Mouse (Mus musculus) C2C12 (cell line): ENCODE measurements around the gene Il3ra. TPM values are rescaled to one million over a fixed set of nuclear protein-coding genes. Genes with fewer than 3 reads are reported as not detected.

Experiments
- H3K27me3 ChIP-seq: one replicate; pipeline ENCODE4 v1.6.1; 2011; ENCODE audit not compliant: control insufficient read depth, insufficient read depth, insufficient read length
- H3K36me3 ChIP-seq: one replicate; pipeline ENCODE4 v1.6.1; 2011; ENCODE audit not compliant: control insufficient read depth, insufficient read depth
- H3K4me3 ChIP-seq: one replicate; pipeline ENCODE4 v1.5.1; 2011; ENCODE audit warnings: mild to moderate bottlenecking, control low read depth; ENCODE audit not compliant: poor library complexity, insufficient read depth, severe bottlenecking
- H3K79me2 ChIP-seq: one replicate; pipeline ENCODE4 v1.6.1; 2011; ENCODE audit not compliant: control insufficient read depth, insufficient read depth
- H3K79me3 ChIP-seq: one replicate; pipeline ENCODE4 v1.6.1; 2011; ENCODE audit warnings: low read depth, control low read depth
- H3ac ChIP-seq: one replicate; pipeline ENCODE3; 2011; ENCODE audit warnings: low read depth; ENCODE audit not compliant: control insufficient read depth, insufficient read length
- CEBPB ChIP-seq: IDR thresholded peaks from one replicate; pipeline ENCODE4 v1.6.1; 2011; ENCODE audit warnings: low read depth, mild to moderate bottlenecking, control low read depth, moderate library complexity
- CTCF ChIP-seq: IDR thresholded peaks from one replicate; pipeline ENCODE4 v1.5.1; 2011; ENCODE audit not compliant: control insufficient read depth, insufficient read depth, insufficient read length
- FOSL1 ChIP-seq: IDR thresholded peaks from one replicate; pipeline ENCODE4 v1.8.0; 2011; ENCODE audit warnings: mild to moderate bottlenecking, low read length; ENCODE audit not compliant: poor library complexity, insufficient read depth, severe bottlenecking
- MAX ChIP-seq: IDR thresholded peaks from one replicate; pipeline ENCODE4 v1.6.1; 2011; ENCODE audit warnings: mild to moderate bottlenecking, control low read depth
- MYOD1 ChIP-seq: IDR thresholded peaks from one replicate; pipeline ENCODE4 v1.6.1; 2011; ENCODE audit warnings: low read depth; ENCODE audit not compliant: control insufficient read depth, insufficient read length
- MYOG ChIP-seq: IDR thresholded peaks from one replicate; pipeline ENCODE4 v1.6.1; 2011; ENCODE audit not compliant: control insufficient read depth, insufficient read length; ENCODE audit errors: extremely low read depth
- USF1 ChIP-seq: IDR thresholded peaks from one replicate; pipeline ENCODE4 v1.6.1; 2011; ENCODE audit warnings: low read depth, mild to moderate bottlenecking, control low read depth, moderate library complexity
- polyA plus RNA-seq: library from polyadenylated mRNA; unstranded; fragments of >200 nt; fragmentation: generic; extraction: Trizol; gene quantifications from one replicate; pipeline ENCODE4 v1.2.1, GENCODE M21; 2012; ENCODE audit warnings: missing spikeins

Gene Il3ra
- polyA plus RNA-seq, 1 experiment, result 22.8 TPM

GRCm38 (mm10) chr14:14354511-14355359 is 8.7 kb downstream of the Il3ra start:
- Histone ChIP-seq H3K79me2 (no peaks in the 10 kb centered on the region), H3K27me3 (no peaks in the 10 kb centered on the region), H3ac (no peak overlapping the region), H3K4me3 (no peak overlapping the region), H3K79me3 (no peaks in the 10 kb centered on the region), H3K36me3 (no peaks in the 10 kb centered on the region)
- TF ChIP-seq CEBPB (no peak), CTCF (no peak), MYOG (no peak), FOSL1 (no peak), MAX (no peak), MYOD1 (no peak), USF1 (no peak)

DNA sequence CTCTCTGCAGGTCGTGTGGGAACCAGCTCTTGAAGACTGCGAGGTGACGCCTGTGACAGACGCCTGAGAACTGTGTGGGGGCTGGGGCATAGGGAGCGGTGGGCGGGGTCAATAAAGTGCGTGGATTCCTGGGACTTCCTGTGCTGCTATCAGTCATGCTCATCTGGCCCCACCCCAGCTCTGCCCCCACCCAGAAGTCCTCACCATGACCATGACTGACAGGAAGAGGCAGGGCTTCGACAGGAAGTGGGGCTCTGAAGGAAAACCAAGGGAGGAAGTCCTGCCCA is 9.2 kb downstream of the Il3ra start:
- Histone ChIP-seq H3K79me3 (no peaks in the 10 kb centered on the region), H3K79me2 (no peaks in the 10 kb centered on the region), H3ac (no peak overlapping the region), H3K27me3 (no peaks in the 10 kb centered on the region), H3K36me3 (no peaks in the 10 kb centered on the region), H3K4me3 (no peak overlapping the region)
- TF ChIP-seq CTCF (no peak), MAX (no peak), USF1 (no peak), MYOG (no peak), MYOD1 (no peak), CEBPB (no peak), FOSL1 (no peak)

DNA sequence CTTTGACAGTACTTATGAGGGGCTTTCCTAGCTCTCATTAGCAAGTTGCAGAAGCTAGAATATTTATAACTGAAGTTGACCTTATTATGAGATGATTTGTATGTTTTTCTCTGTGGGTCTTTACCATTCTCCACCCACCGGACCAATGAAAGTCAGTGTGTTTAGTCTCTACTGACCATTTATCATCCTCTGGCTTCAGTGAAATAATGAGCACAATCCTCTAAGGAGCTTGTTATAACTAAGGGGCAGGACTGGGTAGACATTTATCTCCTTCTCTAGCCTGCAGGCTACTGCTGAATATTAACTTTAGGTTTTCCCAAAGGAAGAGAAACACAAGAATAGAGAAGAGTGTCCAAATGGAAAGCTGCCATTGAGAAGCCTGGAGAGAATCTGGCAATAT is 49.5 kb downstream of the Il3ra start:
- no peak for TF ChIP-seq USF1
- TF ChIP-seq CEBPB, result no peak
- no peak for TF ChIP-seq MYOG
- TF ChIP-seq FOSL1, result no peak
- TF ChIP-seq CTCF, result no peak
- TF ChIP-seq MYOD1, result no peak
- TF ChIP-seq MAX, result no peak
- H3K36me3 ChIP-seq, result no peaks in the 10 kb centered on the region
- no peak overlapping the region for H3K4me3 ChIP-seq
- no peaks in the 10 kb centered on the region for H3K27me3 ChIP-seq
- H3ac ChIP-seq, result no peak overlapping the region
- H3K79me3 ChIP-seq, result no peaks in the 10 kb centered on the region
- no peaks in the 10 kb centered on the region for H3K79me2 ChIP-seq

DNA sequence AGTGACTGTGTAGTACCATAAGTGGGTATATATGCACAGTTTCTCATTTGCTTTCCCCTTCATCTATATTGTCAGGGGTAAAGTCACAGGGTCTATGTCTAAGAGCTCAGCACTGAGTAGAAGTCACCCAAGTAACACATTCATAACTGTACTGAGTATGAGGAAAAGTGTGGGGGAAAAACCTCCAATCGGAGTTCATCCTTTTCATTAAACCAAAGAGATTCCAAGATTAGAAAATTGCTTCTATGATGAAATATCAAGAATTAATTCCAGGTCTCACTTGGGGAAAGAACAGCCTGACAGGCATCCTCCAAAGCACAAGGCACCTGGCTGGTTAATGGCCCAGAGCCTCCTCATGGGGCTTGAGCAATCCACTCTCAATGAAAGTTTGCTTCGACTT is 54.9 kb downstream of the Il3ra start, which contains the start of gene Olfr721-ps1:
TSS of gene Olfr721-ps1 (plus strand) at position 301 of the 400 bp plus-strand sequence.
- Histone ChIP-seq H3K4me3 (no peak within 1 kb of the TSS), H3K79me2 (no peaks in the 10 kb centered on the region), H3K79me3 (no peaks in the 10 kb centered on the region), H3K27me3 (no peaks in the 10 kb centered on the region), H3K36me3 (no peaks in the 10 kb centered on the region), H3ac (no peak within 1 kb of the TSS)
- TF ChIP-seq MYOD1 (no peak), MAX (no peak), CEBPB (no peak), MYOG (no peak), CTCF (no peak), USF1 (no peak), FOSL1 (no peak)

Other genes starting within 250 kb of the Il3ra start
- 105 TPM for gene Psmd6, start 225.3 kb upstream of the Il3ra start, polyA plus RNA-seq
- gene Olfr720, start 159.4 kb upstream of the Il3ra start, polyA plus RNA-seq, result not detected
- gene Olfr31, start 23.4 kb upstream of the Il3ra start, polyA plus RNA-seq, result not detected
- gene Olfr721-ps1, start 55.0 kb downstream of the Il3ra start, polyA plus RNA-seq, result not detected